Mouse (Mus musculus) E14TG2a.4 (cell line): ENCODE data around the gene Fshr.

ENCODE experiments used
- CTCF ChIP-seq: conservative IDR thresholded peaks from 2 replicates; pipeline ENCODE4 v1.5.1; 2014; ENCODE audit warnings: low read length
- POU5F1 ChIP-seq: IDR thresholded peaks from 2 replicates; pipeline ENCODE4 v1.6.1; 2014; ENCODE audit warnings: low read length, borderline replicate concordance

DNA sequence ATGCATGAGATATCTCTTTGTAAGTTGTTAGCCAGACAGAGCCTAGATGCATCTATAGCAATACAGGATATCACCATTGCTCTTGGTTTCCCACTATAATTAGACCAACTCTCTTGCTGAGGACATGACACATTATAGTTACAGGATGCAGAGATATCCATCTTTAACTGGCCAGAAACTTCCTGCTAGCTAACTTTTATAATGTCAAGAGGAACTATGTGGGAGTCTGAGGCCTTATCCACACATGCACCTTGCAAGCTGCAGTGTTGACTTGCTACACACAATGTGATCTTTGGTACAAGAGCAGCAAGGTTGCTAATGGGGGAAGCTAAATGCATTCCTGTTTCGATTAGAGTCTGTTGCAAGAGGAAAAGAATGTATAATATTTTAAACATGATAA, 26.9 kb downstream of the Fshr start:
- no peak for TF ChIP-seq CTCF
- no peak for TF ChIP-seq POU5F1
